Mouse (Mus musculus) liver, embryonic 15.5 days (tissue): ENCODE results near the gene Cnot4. TPM values are rescaled to one million over a fixed set of nuclear protein-coding genes. Genes with fewer than 3 reads are reported as not detected.
A peak's percentile ranks its signal among the peaks of the same experiment; 100 is the strongest.

Experiments used
- ATAC-seq: fragments of 200-750 bp; cut with Nextera tagmentation; 2 replicates; pipeline ENCODE4 v1.8.0; 2017; ENCODE audit warnings: moderate number of reproducible peaks, mild to moderate bottlenecking, moderate library complexity; ENCODE audit not compliant: insufficient read depth
- H3K27ac ChIP-seq: fragments of 300-500 bp; sonication (generic); replicated peaks from 2 replicates; pipeline ENCODE4 v1.5.1; 2015; ENCODE audit warnings: mild to moderate bottlenecking, inconsistent platforms
- H3K27me3 ChIP-seq: fragments of 300-500 bp; sonication (generic); 2 replicates; pipeline ENCODE4 v1.6.1; 2015; ENCODE audit warnings: mild to moderate bottlenecking, inconsistent platforms
- H3K36me3 ChIP-seq: fragments of 300-500 bp; sonication (generic); replicated peaks from 2 replicates; pipeline ENCODE4 v1.6.1; 2015; ENCODE audit warnings: moderate library complexity, mild to moderate bottlenecking, inconsistent platforms
- H3K4me1 ChIP-seq: fragments of 300-500 bp; sonication (generic); replicated peaks from 2 replicates; pipeline ENCODE4 v1.6.1; 2015; ENCODE audit warnings: inconsistent platforms
- H3K4me2 ChIP-seq: fragments of 300-500 bp; sonication (generic); 2 replicates; pipeline ENCODE4 v1.6.1; 2015; ENCODE audit warnings: moderate library complexity, mild to moderate bottlenecking, inconsistent platforms
- H3K4me3 ChIP-seq: fragments of 300-500 bp; sonication (generic); replicated peaks from 2 replicates; pipeline ENCODE4 v1.5.1; 2015; ENCODE audit warnings: mild to moderate bottlenecking, inconsistent platforms
- H3K9ac ChIP-seq: fragments of 300-500 bp; sonication (generic); 2 replicates; pipeline ENCODE4 v1.6.1; 2015; ENCODE audit warnings: moderate library complexity, mild to moderate bottlenecking, inconsistent platforms
- H3K9me3 ChIP-seq: fragments of 300-500 bp; sonication (generic); replicated peaks from 2 replicates; pipeline ENCODE4 v1.6.1; 2016; ENCODE audit warnings: inconsistent platforms
- WGBS: fragments of 180-500 bp; shearing (Covaris S2); methylation state at CpG from one replicate; pipeline ENCODE4 v1.1.7; 2015; ENCODE audit warnings: mixed read lengths; ENCODE audit not compliant: insufficient replicate concordance; 5-methylcytosine and 5-hydroxymethylcytosine counted together
- polyA plus RNA-seq: library from polyadenylated mRNA; unstranded; fragments of >200 nt; fragmentation: Nextera tagmentation; extraction: Ambion mirVana; gene quantifications from 2 replicates; pipeline ENCODE4 v1.2.1, GENCODE M21; 2015

Gene Cnot4
- polyA plus RNA-seq, 1 experiment from 2014 or later = 11.1 TPM

GRCm38 (mm10) chr6:34995265-34995681 is 138.3 kb downstream of the Cnot4 start:
- H3K27me3 ChIP-seq = peaks cover 5% of the 10 kb centered on the region; the same call in 1 of the 2 replicates
- peak overlapping the region; percentile 64 for H3K4me2 ChIP-seq
- H3K4me1 ChIP-seq = peaks cover 9% of the 10 kb centered on the region
- no peaks in the 10 kb centered on the region for H3K9me3 ChIP-seq
- H3K9ac ChIP-seq = no peak overlapping the region
- peak; percentile 43; the same call in 1 of the 2 replicates for ATAC-seq
- 3% methylated on average over 13 of the region's 13 CpGs for WGBS
- H3K36me3 ChIP-seq = no peaks in the 10 kb centered on the region
- no peak overlapping the region for H3K27ac ChIP-seq
- peak overlapping the region; percentile 32 for H3K4me3 ChIP-seq

GRCm38 (mm10) chr6:34994692-34995091 is 138.8 kb downstream of the Cnot4 start:
- peak overlapping the region; percentile 32; the same call in 1 of the 2 replicates for H3K4me3 ChIP-seq
- no peak overlapping the region for H3K9ac ChIP-seq
- H3K27me3 ChIP-seq = peaks cover 5% of the 10 kb centered on the region; the same call in 1 of the 2 replicates
- no peaks in the 10 kb centered on the region for H3K9me3 ChIP-seq
- H3K27ac ChIP-seq = no peak overlapping the region
- H3K4me1 ChIP-seq = peaks cover 9% of the 10 kb centered on the region
- ATAC-seq = no peak
- peak overlapping the region; percentile 64 for H3K4me2 ChIP-seq
- 27% methylated on average over 5 of the region's 5 CpGs for WGBS
- H3K36me3 ChIP-seq = no peaks in the 10 kb centered on the region

GRCm38 (mm10) chr6:34989263-34989662 is 144.3 kb downstream of the Cnot4 start:
- Histone ChIP-seq H3K4me1 (peaks cover 9% of the 10 kb centered on the region), H3K4me2 (no peak overlapping the region), H3K36me3 (no peaks in the 10 kb centered on the region), H3K4me3 (no peak overlapping the region), H3K27ac (no peak overlapping the region), H3K9me3 (no peaks in the 10 kb centered on the region), H3K27me3 (no peaks in the 10 kb centered on the region; the same call in 1 of the 2 replicates), H3K9ac (no peak overlapping the region)
- ATAC-seq = no peak
- 72% methylated on average over 6 of the region's 6 CpGs for WGBS

DNA sequence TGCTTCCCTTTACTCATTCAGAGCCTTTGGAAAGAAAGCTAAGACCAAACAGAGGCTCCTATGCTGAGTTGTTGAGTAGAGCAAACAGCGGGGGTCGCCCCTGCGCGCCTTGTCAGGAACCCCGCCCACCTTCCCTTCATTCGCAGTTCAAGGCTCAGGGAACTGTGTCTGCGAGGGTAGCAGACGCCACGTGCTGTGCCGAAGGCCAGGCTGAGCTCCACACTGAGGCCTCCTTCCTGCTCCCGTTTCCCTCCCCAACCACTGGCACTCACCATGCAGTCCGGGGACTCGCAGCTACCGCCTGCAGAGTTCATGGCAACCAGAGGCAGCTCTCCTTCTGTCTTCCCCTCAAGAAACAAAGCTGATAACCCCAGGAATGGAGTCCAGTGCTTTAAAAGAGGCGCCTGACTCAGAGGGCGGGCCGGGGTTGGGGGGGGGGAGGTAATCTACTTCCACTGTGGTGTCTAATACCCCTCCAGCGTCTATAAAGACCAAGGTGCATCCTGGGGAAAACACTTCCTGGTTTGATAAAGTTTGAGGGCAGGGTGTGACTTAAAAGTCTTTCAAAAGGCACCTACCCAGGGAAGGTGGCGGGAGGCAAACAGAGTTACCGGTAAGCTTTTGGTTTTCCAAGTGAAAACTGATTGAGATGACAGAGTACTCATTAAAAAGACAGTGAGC is 145.3 kb downstream of the Cnot4 start, which contains the start of gene Slc23a4:
Gene Slc23a4, minus strand, starts transcription at position 324 of the 681 bp plus-strand sequence.
- WGBS = 7% methylated on average over 20 of the region's 20 CpGs
- H3K9me3 ChIP-seq = no peaks in the 10 kb centered on the region
- peaks cover 9% of the 10 kb centered on the region for H3K4me1 ChIP-seq
- no peak within 1 kb of the TSS for H3K9ac ChIP-seq
- no peak for ATAC-seq
- no peaks in the 10 kb centered on the region; the same call in 1 of the 2 replicates for H3K27me3 ChIP-seq
- peak within 1 kb of the TSS; percentile 44 for H3K4me2 ChIP-seq
- H3K27ac ChIP-seq = no peak within 1 kb of the TSS
- no peak within 1 kb of the TSS for H3K4me3 ChIP-seq
- no peaks in the 10 kb centered on the region for H3K36me3 ChIP-seq

GRCm38 (mm10) chr6:34987085-34987645 is 146.4 kb downstream of the Cnot4 start:
- no peak for ATAC-seq
- 50% methylated on average over 12 of the region's 12 CpGs for WGBS

GRCm38 (mm10) chr6:34980661-34981060 is 152.9 kb downstream of the Cnot4 start:
- no peak overlapping the region for H3K9ac ChIP-seq
- WGBS = 41% methylated on average over 9 of the region's 9 CpGs
- H3K4me1 ChIP-seq = no peaks in the 10 kb centered on the region
- H3K9me3 ChIP-seq = no peaks in the 10 kb centered on the region
- H3K4me3 ChIP-seq = no peak overlapping the region
- H3K4me2 ChIP-seq = no peak overlapping the region
- H3K27ac ChIP-seq = no peak overlapping the region
- H3K27me3 ChIP-seq = no peaks in the 10 kb centered on the region
- no peak for ATAC-seq
- no peaks in the 10 kb centered on the region for H3K36me3 ChIP-seq

More at GRCm38 (mm10) chr6:34987085-34987645, 146.4 kb downstream of the Cnot4 start:
- H3K9ac ChIP-seq = no peak overlapping the region
- peaks cover 9% of the 10 kb centered on the region for H3K4me1 ChIP-seq
- no peaks in the 10 kb centered on the region for H3K9me3 ChIP-seq
- no peak overlapping the region for H3K27ac ChIP-seq
- no peak overlapping the region for H3K4me2 ChIP-seq
- H3K4me3 ChIP-seq = no peak overlapping the region
- H3K27me3 ChIP-seq = no peaks in the 10 kb centered on the region; the same call in 1 of the 2 replicates
- H3K36me3 ChIP-seq = no peaks in the 10 kb centered on the region

DNA sequence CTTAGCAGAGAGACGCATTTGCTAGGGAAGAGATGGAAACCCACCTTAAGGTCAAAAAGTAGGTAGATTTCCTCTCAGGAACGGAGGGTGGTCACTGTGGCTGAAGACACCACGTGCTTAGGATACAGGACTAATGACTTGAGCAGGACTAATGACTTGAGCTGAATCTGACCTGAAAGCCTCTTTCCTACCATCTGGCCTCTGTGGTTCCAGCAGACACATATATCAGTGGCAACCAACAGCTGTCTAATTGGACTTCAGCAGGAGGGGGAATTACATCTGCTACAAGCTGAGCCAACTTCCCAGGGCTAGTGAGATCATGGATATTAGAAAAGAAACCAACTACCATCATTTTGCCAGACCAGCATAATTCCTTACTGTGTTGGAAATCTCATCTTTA is 154.2 kb downstream of the Cnot4 start:
- H3K27me3 ChIP-seq = no peaks in the 10 kb centered on the region
- H3K4me1 ChIP-seq = no peaks in the 10 kb centered on the region
- no peak overlapping the region for H3K27ac ChIP-seq
- no peak overlapping the region for H3K4me2 ChIP-seq
- 61% methylated on average over 3 of the region's 3 CpGs for WGBS
- H3K9me3 ChIP-seq = no peaks in the 10 kb centered on the region
- H3K36me3 ChIP-seq = no peaks in the 10 kb centered on the region
- H3K9ac ChIP-seq = no peak overlapping the region
- ATAC-seq = no peak
- no peak overlapping the region for H3K4me3 ChIP-seq

Other genes with a start within 250 kb of the Cnot4 start
- 10.2 and 11.0 TPM in 2 replicates for gene Wdr91, start 222.8 kb downstream of the Cnot4 start, polyA plus RNA-seq
- not detected in 2 replicates for gene Stra8, start 213.6 kb downstream of the Cnot4 start, polyA plus RNA-seq
- gene Slc23a4, start 145.3 kb downstream of the Cnot4 start, polyA plus RNA-seq = 0.17 and 0.18 TPM in 2 replicates
- 16.2 and 16.5 TPM in 2 replicates for gene Nup205, start 43.7 kb upstream of the Cnot4 start, polyA plus RNA-seq
- gene Slc13a4, start 174.4 kb upstream of the Cnot4 start, polyA plus RNA-seq = 0.06 and 0.07 TPM in 2 replicates
- 0.17 and 0.23 TPM in 2 replicates for gene Fam180a, start 192.4 kb upstream of the Cnot4 start, polyA plus RNA-seq